ENCODE assay signal across 8 mouse cellular contexts in genomic region chrX:104348146-104348545, GRCm38 (mm10).
DNase-seq lines count a peak whose midpoint lies in the region; ATAC-seq and TF ChIP-seq lines count a peak whose summit lies in the region.
"Not testable (repeated sequence)": the region's sequence is repeated elsewhere in the genome, so short reads cannot be mapped to it uniquely, and the experiment has no call there.

No protein-coding gene starts in this region.

- ATAC-seq in forebrain, embryonic 13.5 days = 0 out of 2 replicates have a peak, but pooled peaks have one; percentile 63
- ATAC-seq in liver, embryonic 14.5 days (ENCODE audit: insufficient read depth) = peak; percentile 62
- ATAC-seq in neural tube, embryonic 14.5 days (ENCODE audit: low read depth) = peak; percentile 73; the same call in 1 of the 2 replicates

- H3K36me3 ChIP-seq in forebrain, embryonic 13.5 days (ENCODE audit: poor library complexity, severe bottlenecking); kidney, adult 2 months (ENCODE audit: control insufficient read depth, insufficient read depth, low read length); liver, embryonic 14.5 days (replicated peaks; ENCODE audit: control insufficient read depth, insufficient read depth, low read depth); neural tube, embryonic 14.5 days (ENCODE audit: control insufficient read depth, insufficient read depth, low read length); testis, adult 2 months (ENCODE audit: control insufficient read depth, insufficient read depth, low read length): not testable (repeated sequence)

- 93% methylated on average over 26 of the region's 31 CpGs for WGBS in forebrain, embryonic 13.5 days
- WGBS in kidney, adult 2 months = 96% methylated on average over 29 of the region's 31 CpGs
- 87% methylated on average over 22 of the region's 31 CpGs for WGBS in liver, embryonic 14.5 days (ENCODE audit: insufficient replicate concordance)
- 93% methylated on average over 21 of the region's 31 CpGs for WGBS in neural tube, embryonic 14.5 days

- H3K4me3 ChIP-seq in forebrain, embryonic 13.5 days; kidney, adult 2 months (ENCODE audit: insufficient read depth, low read depth, low read length); liver, embryonic 14.5 days (ENCODE audit: insufficient read depth in 1 of 2, low read depth in 2 of 2, low read length in 2 of 2); neural tube, embryonic 14.5 days (ENCODE audit: low read depth, low read length): not testable (repeated sequence)
- H3K4me3 ChIP-seq in testis, adult 2 months (ENCODE audit: control insufficient read depth, low read depth, low read length) = peak overlapping the region; percentile 47; the same call in 1 of the 2 replicates

- H3K9me3 ChIP-seq in forebrain, embryonic 13.5 days (replicated peaks); liver, embryonic 14.5 days (ENCODE audit: control insufficient read depth, low read length); neural tube, embryonic 14.5 days (ENCODE audit: control insufficient read depth, low read length): not testable (repeated sequence)

- peak; percentile 61 for DNase-seq in 3134 (ENCODE audit: extremely low read depth, insufficient read length, low spot score)
- DNase-seq in cerebellum, adult 11-12 months = peak; percentile 38
- DNase-seq in heart, adult 8-10 months (ENCODE audit: low spot score) = peak; percentile 3
- DNase-seq in kidney, adult 2 months = peak; percentile 20
- DNase-seq in liver, embryonic 14.5 days (ENCODE audit: low read depth in 3 of 3, low spot score in 3 of 3) = not testable (repeated sequence)

- not testable (repeated sequence) for H3K4me1 ChIP-seq in forebrain, embryonic 13.5 days; kidney, adult 2 months (ENCODE audit: control insufficient read depth, insufficient read depth, low read length); liver, embryonic 14.5 days (replicated peaks; ENCODE audit: control insufficient read depth in 2 of 2, insufficient read depth in 2 of 2, low read length in 1 of 2); neural tube, embryonic 14.5 days (ENCODE audit: control insufficient read depth, insufficient read depth, low read length); testis, adult 2 months (ENCODE audit: control insufficient read depth, insufficient read depth, low read length)

- not testable (repeated sequence) for H3K4me2 ChIP-seq in forebrain, embryonic 13.5 days; liver, embryonic 14.5 days (ENCODE audit: low read depth); neural tube, embryonic 14.5 days (ENCODE audit: low read depth, low read length)

- not testable (repeated sequence) for TF ChIP-seq POLR2A in kidney, adult 2 months (IDR thresholded peaks at IDR 0.05; ENCODE audit: low read depth, low read length); testis, adult 2 months (IDR thresholded peaks at IDR 0.05; ENCODE audit: control insufficient read depth, low read depth, low read length)

- H3K9ac ChIP-seq in forebrain, embryonic 13.5 days; liver, embryonic 14.5 days (replicated peaks); neural tube, embryonic 14.5 days (replicated peaks; ENCODE audit: low read depth, low read length): not testable (repeated sequence)

- not testable (repeated sequence) for H3K27me3 ChIP-seq in forebrain, embryonic 13.5 days; kidney, adult 2 months (replicated peaks; ENCODE audit: control insufficient read depth, insufficient read depth, low read length); liver, embryonic 14.5 days (ENCODE audit: control insufficient read depth, insufficient read depth, low read length); neural tube, embryonic 14.5 days (ENCODE audit: control insufficient read depth, insufficient read depth, low read length); testis, adult 2 months (ENCODE audit: control insufficient read depth, insufficient read depth, low read length)

- TF ChIP-seq EP300 in liver, embryonic 14.5 days (IDR thresholded peaks at IDR 0.05; ENCODE audit: low read depth) = not testable (repeated sequence)

- H3K27ac ChIP-seq in forebrain, embryonic 13.5 days; kidney, adult 2 months (ENCODE audit: insufficient read depth, low read depth, low read length); liver, embryonic 14.5 days; neural tube, embryonic 14.5 days (ENCODE audit: low read depth, low read length); testis, adult 2 months (ENCODE audit: control insufficient read depth, insufficient read depth, low read depth, low read length): not testable (repeated sequence)

- TF ChIP-seq CTCF in kidney, adult 2 months (conservative IDR thresholded peaks at IDR 0.05; ENCODE audit: insufficient read depth, insufficient read length, low read depth, low read length); liver, embryonic 14.5 days (IDR thresholded peaks at IDR 0.05; ENCODE audit: low read depth); testis, adult 2 months (IDR thresholded peaks at IDR 0.05; ENCODE audit: control insufficient read depth, insufficient read depth, insufficient replicate concordance, low read depth, low read length): not testable (repeated sequence)
